Mouse (Mus musculus): ENCODE measurements around the gene Btf3.

Btf3 gene

DNA sequence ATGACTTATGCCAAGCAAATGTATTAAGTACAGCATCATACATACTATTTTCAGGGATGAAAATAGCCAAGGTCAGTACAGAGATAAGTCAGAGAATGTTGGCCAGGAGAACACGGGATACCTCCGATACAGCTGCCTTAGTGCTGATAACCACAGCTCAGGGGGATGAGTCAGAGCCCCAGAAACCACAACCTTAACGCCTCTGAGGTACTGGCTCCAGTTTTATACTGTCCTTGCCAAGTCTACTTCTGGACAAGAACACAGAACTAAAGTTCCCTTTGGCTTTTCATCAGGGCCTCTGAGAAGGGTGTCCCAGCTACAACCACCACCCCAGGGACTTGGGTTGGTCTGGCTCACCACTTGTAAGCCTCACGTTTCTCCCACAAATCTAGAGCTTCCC is 41.2 kb downstream of the Btf3 start:
- DNase-seq (ENCODE audit: low read depth), result peak; percentile 87

GRCm38 (mm10) chr13:98274023-98274422 is 42.8 kb downstream of the Btf3 start:
- no peak for DNase-seq (ENCODE audit: low read depth)

- peak; percentile 65 for DNase-seq (ENCODE audit: low read depth)
Measured at GRCm38 (mm10) chr13:98264111-98264510, 52.7 kb downstream of the Btf3 start.

DNA sequence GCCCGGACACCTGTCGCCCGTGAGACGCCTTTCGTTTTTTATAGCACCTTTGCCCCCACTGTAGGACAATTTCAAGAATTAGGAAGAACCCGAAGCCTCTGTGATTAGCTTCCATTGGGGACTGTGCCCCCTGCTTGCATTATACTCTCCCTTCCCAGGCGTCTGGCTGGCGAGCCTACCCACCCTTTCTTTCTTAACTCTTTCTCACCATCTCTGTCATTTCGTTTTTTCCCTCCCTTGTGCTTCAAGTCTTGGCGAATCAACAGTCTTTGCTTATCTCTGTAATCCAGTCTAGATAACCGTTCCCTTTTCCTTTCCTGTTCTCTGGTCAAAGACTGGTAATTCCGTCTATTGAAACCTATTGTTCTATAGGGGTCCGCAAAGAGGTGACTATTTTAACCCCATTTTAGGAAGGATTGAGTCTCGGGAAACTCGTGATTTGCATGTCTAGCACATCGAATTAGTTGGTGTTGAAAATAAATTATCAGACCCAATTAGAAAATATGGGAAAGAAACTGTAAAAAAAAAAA is 53.3 kb downstream of the Btf3 start:
- no peak for DNase-seq (ENCODE audit: low read depth)

- DNase-seq (ENCODE audit: low read depth), result peak; percentile 99
Measured at GRCm38 (mm10) chr13:98262636-98263457, 54.0 kb downstream of the Btf3 start, which contains the start of the genes Utp15 and Ankra2. TSS of gene Utp15 (minus strand) at chr13:98263041. TSS of gene Ankra2 (plus strand) at chr13:98263074.

All from NIH3T3 (cell line).